8 mouse cellular contexts compared by ENCODE assay signal in genomic region chr6:30509265-30510239, GRCm38 (mm10). TPM values are rescaled to one million over a fixed set of nuclear protein-coding genes. Genes with fewer than 3 reads are reported as not detected.
DNase-seq lines count a peak whose midpoint lies in the region; ATAC-seq lines count a peak whose summit lies in the region.

Gene Tmem209, minus strand, starts transcription at chr6:30509783.
Gene Ssmem1, plus strand, starts transcription at chr6:30509849.

- DNase-seq in CD4-positive, CD25-positive, alpha-beta regulatory T cell, adult 2 months (ENCODE audit: low read depth, low spot score): peak; percentile 99
- peak; percentile 62 for DNase-seq in fat pad, adult 2 months (ENCODE audit: extremely low read depth, low read depth, low spot score)
- peak; percentile 100 for DNase-seq in kidney, postnatal 10 days
- DNase-seq in natural killer cell, adult 2 months (ENCODE audit: low spot score in 2 of 2): peak; percentile 97 to 99

- ATAC-seq in heart, embryonic 13.5 days (ENCODE audit: extremely low read depth, insufficient number of reproducible peaks, low FRiP score, low TSS enrichment): peak; percentile 99
- peak; percentile 98 for ATAC-seq in liver, embryonic 12.5 days
- peak; percentile 97 for ATAC-seq in stomach, embryonic 15.5 days (ENCODE audit: insufficient read depth, low FRiP score, low read depth)

- H3K4me3 ChIP-seq in brown adipose tissue, adult 24 weeks (ENCODE audit: insufficient read depth, low read depth, low read length): peak within 1 kb of the TSS; percentile 85
- H3K4me3 ChIP-seq in heart, embryonic 13.5 days: peak within 1 kb of the TSS; percentile 62
- H3K4me3 ChIP-seq in liver, embryonic 12.5 days: peak within 1 kb of the TSS; percentile 81
- peak within 1 kb of the TSS; percentile 61 for H3K4me3 ChIP-seq in stomach, embryonic 15.5 days (replicated peaks)

- H3K27ac ChIP-seq in brown adipose tissue, adult 24 weeks (replicated peaks; ENCODE audit: low read depth, low read length): peak within 1 kb of the TSS; percentile 92
- H3K27ac ChIP-seq in heart, embryonic 13.5 days (replicated peaks): peak within 1 kb of the TSS; percentile 99
- H3K27ac ChIP-seq in liver, embryonic 12.5 days: peak within 1 kb of the TSS; percentile 90
- peak within 1 kb of the TSS; percentile 98 for H3K27ac ChIP-seq in stomach, embryonic 15.5 days

- H3K36me3 ChIP-seq in heart, embryonic 13.5 days: peaks cover 31% of the 10 kb centered on the region
- peaks cover 35% of the 10 kb centered on the region for H3K36me3 ChIP-seq in liver, embryonic 12.5 days
- peaks cover 14% of the 10 kb centered on the region; the same call in 1 of the 2 replicates for H3K36me3 ChIP-seq in stomach, embryonic 15.5 days

- H3K4me2 ChIP-seq in heart, embryonic 13.5 days: peak within 1 kb of the TSS; percentile 81
- peak within 1 kb of the TSS; percentile 77 for H3K4me2 ChIP-seq in liver, embryonic 12.5 days
- H3K4me2 ChIP-seq in stomach, embryonic 15.5 days: peak within 1 kb of the TSS; percentile 66

- H3K4me1 ChIP-seq in brown adipose tissue, adult 24 weeks (ENCODE audit: control insufficient read depth, insufficient read depth, insufficient read length, low read length): peaks cover 4% of the 10 kb centered on the region; the same call in 1 of the 2 replicates
- H3K4me1 ChIP-seq in heart, embryonic 13.5 days: peaks cover 18% of the 10 kb centered on the region
- H3K4me1 ChIP-seq in liver, embryonic 12.5 days: peaks cover 27% of the 10 kb centered on the region
- H3K4me1 ChIP-seq in stomach, embryonic 15.5 days: peaks cover 8% of the 10 kb centered on the region

- no peaks in the 10 kb centered on the region for H3K9me3 ChIP-seq in heart, embryonic 13.5 days
- H3K9me3 ChIP-seq in liver, embryonic 12.5 days (replicated peaks): no peaks in the 10 kb centered on the region
- no peaks in the 10 kb centered on the region for H3K9me3 ChIP-seq in stomach, embryonic 15.5 days

- peak within 1 kb of the TSS; percentile 87 for H3K9ac ChIP-seq in heart, embryonic 13.5 days
- peak within 1 kb of the TSS; percentile 86 for H3K9ac ChIP-seq in liver, embryonic 12.5 days
- H3K9ac ChIP-seq in stomach, embryonic 15.5 days: peak within 1 kb of the TSS; percentile 68

- no peaks in the 10 kb centered on the region for H3K27me3 ChIP-seq in heart, embryonic 13.5 days (replicated peaks)
- no peaks in the 10 kb centered on the region; the same call in 1 of the 2 replicates for H3K27me3 ChIP-seq in liver, embryonic 12.5 days (replicated peaks)
- no peaks in the 10 kb centered on the region for H3K27me3 ChIP-seq in stomach, embryonic 15.5 days (replicated peaks)

- WGBS in heart, embryonic 13.5 days: under 1% methylated on average over 37 of the region's 37 CpGs
- under 1% methylated on average over 37 of the region's 37 CpGs for WGBS in liver, embryonic 12.5 days (ENCODE audit: insufficient replicate concordance)
- WGBS in stomach, embryonic 15.5 days: under 1% methylated on average over 37 of the region's 37 CpGs

RNA-seq across cellular contexts. Expression of gene Tmem209, which starts in this region (rescaled TPM):
- polyA plus RNA-seq in brown adipose tissue, adult 24 weeks (2012; ENCODE audit: insufficient read depth, insufficient read length, missing spikeins): 11.8 and 15.0 TPM in 2 replicates
- 24.2 and 25.6 TPM in 2 replicates for polyA plus RNA-seq in heart, embryonic 13.5 days (2015; fragmentation: Nextera tagmentation; extraction: Ambion mirVana)
- polyA plus RNA-seq in liver, embryonic 12.5 days (2016; fragmentation: Nextera tagmentation; extraction: Ambion mirVana): 29.2 and 30.9 TPM in 2 replicates
- 28.5 and 33.7 TPM in 2 replicates for polyA plus RNA-seq in stomach, embryonic 15.5 days (2015; fragmentation: Nextera tagmentation; extraction: Ambion mirVana)

RNA-seq across cellular contexts. Expression of gene Ssmem1, which starts in this region (rescaled TPM):
- not detected in 2 replicates for polyA plus RNA-seq in brown adipose tissue, adult 24 weeks (2012; ENCODE audit: insufficient read depth, insufficient read length, missing spikeins)
- not detected in 2 replicates for polyA plus RNA-seq in heart, embryonic 13.5 days (2015; fragmentation: Nextera tagmentation; extraction: Ambion mirVana)
- polyA plus RNA-seq in liver, embryonic 12.5 days (2016; fragmentation: Nextera tagmentation; extraction: Ambion mirVana): 0.14 and 0.23 TPM in 2 replicates
- 0.09 TPM in 1 of 2 replicates, not detected in the other for polyA plus RNA-seq in stomach, embryonic 15.5 days (2015; fragmentation: Nextera tagmentation; extraction: Ambion mirVana)

Comparison
In these comparisons a context has a peak if more than half of its experiments do, and no peak if none do; other contexts are left out.
1. Peak in every context shown above with its lines: DNase-seq, ATAC-seq, H3K4me3 ChIP-seq and H3K27ac ChIP-seq.